Mouse (Mus musculus) olfactory bulb, adult 2 months (tissue): ENCODE results near the gene Stt3a.
A peak's percentile ranks its signal among the peaks of the same experiment; 100 is the strongest.

ENCODE experiments used
- CTCF ChIP-seq: fragments of 200-500 bp; IDR thresholded peaks from 2 replicates; pipeline ENCODE4 v1.5.1; 2012; ENCODE audit warnings: low read depth, mild to moderate bottlenecking, low read length, moderate library complexity; ENCODE audit not compliant: insufficient read depth
- POLR2A ChIP-seq: fragments of 200-500 bp; IDR thresholded peaks from 2 replicates; pipeline ENCODE4 v1.6.1; 2012; ENCODE audit warnings: mild to moderate bottlenecking, low read depth, low read length, moderate library complexity; ENCODE audit not compliant: insufficient read depth

- TF ChIP-seq CTCF (no peak), POLR2A (peak; percentile 59; the same call in 1 of the 2 replicates)
Measured at GRCm38 (mm10) chr9:36767203-36768143, at the start of gene Stt3a.
